Mouse (Mus musculus) embryo, embryonic 10.5 days (tissue): Measurements from ENCODE around the gene Zhx3.

ENCODE experiments used
- DNase-seq: peaks from one replicate; pipeline ENCODE4 v3.0.0-alpha.2; 2015; ENCODE audit warnings: low spot score

Gene Zhx3

DNA sequence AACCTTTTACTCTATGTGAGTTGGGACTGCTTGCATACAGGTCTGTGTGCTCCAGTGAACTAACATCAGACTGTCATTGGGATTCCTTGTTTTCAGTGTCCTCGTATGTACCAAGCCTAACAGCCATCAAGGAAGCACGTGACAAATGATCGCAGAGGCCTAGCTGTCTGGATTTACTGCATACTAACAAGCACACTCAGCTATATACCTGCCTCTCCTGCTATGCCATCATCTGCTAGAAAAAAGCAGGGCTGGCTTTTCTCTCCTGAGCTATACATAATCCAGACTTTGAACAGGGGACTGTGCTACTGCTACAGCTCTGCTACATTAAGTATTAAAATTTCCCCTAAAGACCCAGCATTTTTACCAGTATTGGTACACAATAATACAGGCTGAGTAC lies 70.5 kb downstream of the Zhx3 start:
- no peak for DNase-seq

GRCm38 (mm10) chr2:160800967-160801366 lies 71.8 kb downstream of the Zhx3 start:
- no peak for DNase-seq

DNA sequence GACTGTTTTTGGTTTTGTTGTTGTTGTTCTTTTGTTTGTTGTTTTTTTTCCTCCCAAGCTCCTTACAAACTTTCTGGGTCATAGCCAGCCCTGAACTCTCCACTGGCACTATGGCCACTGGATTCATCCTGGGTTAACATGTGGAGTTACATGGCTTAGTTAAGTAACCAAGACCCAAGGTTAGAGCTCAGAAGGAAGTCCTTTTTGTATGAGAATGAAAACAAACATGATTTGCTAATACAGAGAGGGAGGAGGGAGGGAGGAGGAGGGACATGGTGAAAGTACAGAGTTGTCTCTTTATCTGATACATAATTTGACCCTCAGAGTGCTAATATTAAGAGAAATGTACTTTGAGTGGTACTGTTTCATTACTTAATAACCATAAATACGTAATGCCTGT lies 74.6 kb downstream of the Zhx3 start:
- DNase-seq = no peak

DNA sequence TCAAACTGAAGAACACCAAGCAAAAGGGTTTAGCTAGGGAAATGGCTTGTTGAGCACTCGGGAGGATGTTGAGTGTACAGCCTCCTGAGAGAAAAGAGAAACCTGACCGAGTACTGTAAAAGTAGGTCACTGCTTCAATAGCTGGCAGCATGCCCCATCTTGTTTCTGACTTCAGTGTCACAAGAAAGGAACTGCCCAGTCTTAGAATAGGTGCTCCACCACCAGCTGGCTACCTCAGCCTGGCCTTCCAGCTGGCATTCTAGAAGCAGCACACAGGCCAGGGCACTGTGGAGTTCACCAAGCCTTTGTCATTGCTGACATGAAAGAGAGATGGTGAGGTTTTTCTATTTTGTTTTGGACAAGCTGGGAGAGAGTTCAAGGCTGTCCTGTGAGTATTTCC lies 75.8 kb downstream of the Zhx3 start:
- no peak for DNase-seq

GRCm38 (mm10) chr2:160793117-160793516 lies 79.7 kb downstream of the Zhx3 start:
- DNase-seq = no peak

DNA sequence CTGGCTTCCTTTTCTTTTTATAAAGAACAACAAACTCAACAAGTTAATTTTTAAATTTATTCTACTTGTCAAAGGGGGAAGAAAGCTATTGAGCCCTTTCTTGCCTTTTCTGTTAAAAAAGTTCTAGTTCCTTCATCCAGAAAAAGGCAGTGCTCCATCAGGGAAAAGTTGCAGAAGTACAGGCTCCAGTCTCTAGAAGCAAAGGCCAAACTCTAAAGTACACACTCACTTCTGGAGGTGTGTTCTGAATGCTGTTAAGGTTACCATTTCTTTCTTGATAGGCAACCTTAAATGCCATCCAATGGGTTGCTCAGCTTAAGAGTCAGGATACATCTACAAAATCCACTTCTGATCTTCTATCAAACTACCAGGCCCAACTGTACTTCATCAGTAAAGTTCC lies 83.1 kb downstream of the Zhx3 start:
- no peak for DNase-seq

- DNase-seq = no peak
These were observed 83.8 kb downstream of the Zhx3 start for GRCm38 (mm10) chr2:160789046-160789445.

DNA sequence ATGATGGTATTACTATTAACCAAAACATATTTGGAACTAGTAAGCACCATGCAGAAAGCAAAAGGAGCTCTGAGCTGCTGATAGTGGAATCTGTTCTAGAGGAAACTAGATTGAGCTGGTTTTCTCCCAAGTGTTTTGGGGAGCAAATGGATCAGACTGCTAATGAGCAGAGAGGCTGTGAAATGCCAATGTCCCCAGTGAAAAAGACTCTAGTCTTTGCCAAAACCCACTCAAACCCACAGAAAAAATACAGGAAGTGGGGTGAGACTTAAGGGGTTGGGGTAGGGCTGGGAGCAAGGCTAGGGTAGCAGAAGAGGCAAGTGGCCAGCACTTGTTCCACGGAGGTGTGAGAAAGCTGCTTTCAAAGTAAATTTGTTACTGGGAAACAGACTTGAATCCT lies 86.5 kb downstream of the Zhx3 start:
- DNase-seq = no peak

DNA sequence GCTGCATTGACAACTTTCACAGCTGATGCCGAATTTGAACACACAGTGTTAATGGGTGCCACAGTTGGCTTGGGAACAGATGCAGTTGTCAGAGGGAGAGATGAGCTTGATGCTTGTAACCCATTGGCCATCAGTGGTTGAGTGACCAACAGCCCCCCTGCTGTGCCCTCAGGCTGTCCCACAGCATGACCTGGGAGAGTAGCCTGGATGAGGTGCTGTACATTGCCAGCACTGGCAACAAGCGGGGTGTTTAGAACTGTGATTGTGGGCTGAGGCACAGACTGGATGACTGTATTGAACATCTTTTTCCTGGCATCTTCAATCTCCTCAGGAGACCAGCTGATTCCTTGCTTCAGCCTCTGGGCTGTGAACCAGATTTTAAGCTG lies 92.0 kb downstream of the Zhx3 start:
- no peak for DNase-seq

DNA sequence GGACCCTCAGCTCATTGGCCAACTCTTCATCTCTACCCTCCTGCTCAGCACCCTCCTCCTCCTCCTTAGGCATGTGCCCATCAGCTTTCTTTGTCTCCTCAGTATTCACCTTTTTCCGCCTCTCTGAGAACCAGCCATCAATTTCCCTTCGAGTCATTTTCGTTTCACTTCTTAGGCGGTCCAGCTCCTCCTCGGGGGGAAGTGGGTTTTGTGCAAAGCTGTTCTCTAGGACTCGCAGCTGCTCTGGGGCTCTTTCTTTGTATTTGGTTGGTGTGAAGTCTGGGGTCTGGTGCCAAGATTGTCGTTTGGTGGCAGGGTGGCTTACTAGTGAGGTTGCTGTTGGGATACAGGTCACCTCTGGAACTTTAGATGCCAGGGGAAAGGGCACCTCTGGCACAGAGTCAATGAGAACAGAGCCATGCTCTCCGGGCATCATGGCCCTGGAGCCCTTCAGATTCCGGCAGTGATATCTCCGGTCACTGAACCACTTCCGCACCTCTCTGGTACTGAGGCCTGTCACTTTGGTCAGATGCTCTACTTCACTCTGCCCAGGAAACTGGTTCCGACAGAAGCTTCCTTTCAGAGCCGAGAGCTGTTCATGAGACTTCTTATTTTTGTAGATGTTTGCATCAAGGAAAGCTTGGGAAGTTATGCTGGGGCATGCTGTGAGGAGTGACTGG lies 92.5 kb downstream of the Zhx3 start:
- no peak for DNase-seq

GRCm38 (mm10) chr2:160778034-160778433 lies 94.8 kb downstream of the Zhx3 start:
- DNase-seq = no peak

DNA sequence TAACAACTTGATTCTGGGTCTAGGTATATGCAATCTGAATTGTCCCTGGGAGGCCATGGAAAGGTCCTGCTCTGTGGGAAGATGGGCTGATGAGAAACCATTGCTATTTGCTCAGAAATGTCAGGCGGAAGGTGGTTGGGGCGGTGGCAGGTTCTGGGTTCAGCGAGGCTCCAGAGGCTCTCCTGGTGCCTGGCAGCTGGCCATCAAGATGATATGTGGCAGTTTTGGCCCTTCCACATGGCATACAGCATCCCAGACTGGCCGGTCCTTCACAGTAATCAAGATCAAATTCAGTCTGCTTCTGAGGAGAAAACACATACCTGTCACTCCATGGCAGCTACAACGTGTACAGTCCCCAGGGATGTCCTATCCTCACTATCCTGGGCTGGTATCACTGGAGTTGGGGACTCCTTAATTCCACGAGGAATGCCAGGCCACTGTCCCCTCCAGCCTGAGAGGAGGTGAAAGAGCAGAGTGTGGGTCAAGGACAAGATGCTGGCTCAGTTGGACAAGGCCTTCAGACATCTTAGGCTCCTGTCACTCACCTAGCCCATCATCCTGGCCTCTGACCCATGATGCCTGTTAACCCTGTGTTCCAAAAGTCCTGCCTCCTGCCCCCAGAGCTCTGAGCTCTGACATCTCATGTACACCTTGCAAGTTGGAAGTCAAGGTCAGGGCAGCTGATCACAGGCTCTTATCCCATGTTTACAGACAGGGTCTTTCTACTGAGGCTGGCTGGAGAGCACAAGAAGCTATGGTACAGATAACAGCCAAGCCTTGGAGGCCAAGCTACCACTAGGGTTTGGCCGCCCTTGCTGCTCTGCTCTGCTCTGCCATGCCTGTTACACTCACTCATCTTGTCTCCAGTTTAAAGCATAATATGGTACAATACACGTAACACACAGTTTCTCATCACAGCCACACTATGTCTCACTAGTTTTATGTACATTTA lies 101.2 kb downstream of the Zhx3 start:
- DNase-seq = no peak

DNA sequence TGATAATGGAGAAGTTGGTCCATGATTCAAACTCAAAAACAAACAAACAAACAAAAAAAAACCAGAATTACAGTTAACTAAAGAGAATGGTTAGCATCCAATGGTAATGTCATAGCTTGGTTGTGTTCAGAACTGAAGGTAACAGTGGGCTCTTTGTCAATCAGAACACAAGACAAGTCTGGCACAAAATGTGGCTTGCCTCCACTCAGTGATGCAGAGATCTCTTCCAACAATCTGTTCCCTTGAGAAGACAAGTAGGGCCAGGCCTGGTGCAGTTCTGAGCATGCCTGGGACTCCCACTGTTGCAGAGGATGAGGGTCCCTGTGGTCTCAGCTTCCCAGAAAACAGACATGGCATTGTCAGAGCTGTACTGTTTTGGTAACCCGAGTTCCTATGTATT lies 101.9 kb downstream of the Zhx3 start:
- no peak for DNase-seq

- no peak for DNase-seq
These were observed 102.4 kb downstream of the Zhx3 start for GRCm38 (mm10) chr2:160770409-160770808.

DNA sequence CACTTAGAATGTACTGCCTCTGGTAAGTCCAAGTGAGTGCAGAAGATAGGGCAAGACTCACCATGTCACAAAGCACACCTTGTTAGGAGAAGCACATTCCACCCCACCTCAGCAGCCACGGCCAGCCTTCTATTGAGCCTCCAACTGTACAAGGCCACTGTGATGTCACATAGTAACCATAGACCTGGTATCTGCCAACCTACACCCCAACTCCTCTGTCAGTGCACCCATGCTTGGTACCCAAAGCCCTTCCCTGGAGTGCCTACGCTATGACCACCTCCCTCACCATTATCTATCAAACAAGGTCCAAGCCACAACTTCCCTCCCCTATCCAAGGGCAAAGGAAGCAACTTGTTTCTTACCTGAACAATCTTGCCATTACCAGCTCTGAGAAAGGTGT lies 103.8 kb downstream of the Zhx3 start:
- DNase-seq = no peak

DNA sequence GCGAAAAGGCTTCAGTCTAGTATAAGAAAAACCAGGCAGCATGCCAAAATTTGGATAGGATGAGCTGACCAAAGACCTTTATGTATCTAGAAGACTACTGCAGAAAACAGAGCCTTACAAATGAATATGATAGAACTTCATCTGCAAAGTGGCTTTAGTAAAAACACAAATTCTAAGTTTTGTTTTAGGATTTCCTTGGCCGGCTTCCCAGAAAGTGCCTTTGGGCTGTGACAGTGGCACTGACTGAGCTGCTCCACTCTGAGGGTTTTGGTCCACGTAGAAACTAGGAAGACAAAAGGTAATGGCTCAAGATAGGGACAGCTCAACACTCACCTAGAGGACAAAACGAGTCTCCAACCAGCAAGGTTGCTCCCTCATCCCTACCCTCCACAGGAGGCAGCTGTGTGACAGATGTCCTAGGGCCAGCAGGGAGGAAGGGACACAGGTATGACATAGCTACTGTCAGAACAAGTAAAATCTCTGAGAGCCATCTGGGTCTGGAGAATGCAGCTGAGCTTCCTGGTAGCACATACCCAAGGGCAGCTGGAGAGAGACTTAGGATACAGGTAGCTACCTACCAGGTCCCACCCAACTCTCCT lies 104.6 kb downstream of the Zhx3 start:
- DNase-seq = no peak

DNA sequence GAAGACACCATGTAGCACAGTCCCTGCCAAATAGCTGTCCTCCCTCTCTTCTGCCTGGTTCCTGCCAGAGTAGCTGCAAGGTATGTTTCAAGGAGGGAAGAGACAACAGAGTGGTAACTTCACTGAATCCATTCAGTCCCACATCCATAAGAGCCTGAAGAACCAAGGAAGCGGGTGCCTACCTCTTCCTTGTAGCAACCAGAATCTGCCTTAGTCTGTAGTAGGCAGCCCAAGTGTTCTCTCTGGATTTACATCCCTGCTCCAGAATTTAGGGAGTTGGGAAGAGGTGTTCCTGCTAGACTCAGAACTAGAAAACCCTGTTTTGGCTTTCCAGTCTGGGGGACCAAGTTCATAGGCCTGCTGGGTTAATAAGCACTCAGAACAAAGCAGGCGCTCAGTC lies 105.6 kb downstream of the Zhx3 start:
- DNase-seq = no peak

DNA sequence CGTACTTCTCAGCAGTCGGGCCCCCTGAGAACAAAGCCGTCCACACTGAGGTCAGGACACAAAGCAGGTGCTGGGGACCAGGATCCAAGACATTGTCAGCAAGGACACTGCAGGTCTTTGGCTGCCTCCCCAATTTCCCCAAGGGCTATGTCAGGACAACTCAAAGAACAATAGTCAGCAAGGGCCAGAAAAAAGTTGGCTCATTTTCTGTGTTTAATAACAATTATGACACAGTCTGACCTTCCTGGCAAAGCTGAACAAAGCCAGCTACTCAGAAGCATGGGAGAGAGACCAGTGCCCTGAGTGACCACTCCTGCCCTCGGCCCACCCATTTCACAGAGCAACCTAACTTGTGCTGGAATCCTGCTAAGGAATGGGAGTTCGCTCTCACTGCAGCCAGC lies 106.4 kb downstream of the Zhx3 start:
- DNase-seq = no peak

DNA sequence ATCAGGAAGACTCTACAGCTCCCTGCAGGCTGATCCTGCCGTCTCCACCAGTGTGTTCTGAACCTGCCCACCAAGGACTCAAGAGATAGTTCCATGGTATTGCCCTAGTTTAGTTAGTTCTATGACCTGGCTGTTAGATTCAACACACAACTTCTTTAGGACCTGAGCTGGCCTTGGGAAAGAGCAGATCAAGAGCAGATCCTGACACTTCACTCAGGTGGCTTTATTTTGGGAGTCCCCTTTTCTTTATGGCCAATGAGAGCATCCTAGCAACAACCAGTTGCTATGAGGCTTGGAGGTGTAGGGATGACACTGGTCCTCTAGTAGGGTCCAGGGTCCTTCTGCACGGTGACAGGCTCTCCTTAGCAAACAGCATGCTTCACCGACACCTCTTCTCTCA lies 107.7 kb downstream of the Zhx3 start:
- DNase-seq = no peak

GRCm38 (mm10) chr2:160764386-160764785 lies 108.4 kb downstream of the Zhx3 start:
- DNase-seq = no peak

DNA sequence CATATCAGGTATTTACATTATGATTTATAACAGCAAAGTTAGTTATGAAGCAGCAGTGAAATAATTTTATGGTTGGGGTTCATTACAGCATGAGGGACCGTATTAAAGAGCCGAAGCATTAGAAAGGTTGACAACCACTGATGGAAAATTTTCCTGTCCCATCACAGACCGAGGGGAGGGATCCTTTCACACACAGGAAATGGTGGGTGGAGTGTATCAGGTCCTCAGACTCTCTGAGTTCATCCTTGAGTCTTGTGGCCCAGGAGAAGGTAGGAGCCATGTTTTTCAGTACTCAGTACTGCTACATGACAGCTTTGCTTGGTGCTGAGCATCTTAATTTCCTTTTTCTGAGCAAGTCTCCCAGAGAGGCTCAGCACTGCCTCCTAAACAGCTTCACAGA lies 109.0 kb downstream of the Zhx3 start:
- no peak for DNase-seq

DNA sequence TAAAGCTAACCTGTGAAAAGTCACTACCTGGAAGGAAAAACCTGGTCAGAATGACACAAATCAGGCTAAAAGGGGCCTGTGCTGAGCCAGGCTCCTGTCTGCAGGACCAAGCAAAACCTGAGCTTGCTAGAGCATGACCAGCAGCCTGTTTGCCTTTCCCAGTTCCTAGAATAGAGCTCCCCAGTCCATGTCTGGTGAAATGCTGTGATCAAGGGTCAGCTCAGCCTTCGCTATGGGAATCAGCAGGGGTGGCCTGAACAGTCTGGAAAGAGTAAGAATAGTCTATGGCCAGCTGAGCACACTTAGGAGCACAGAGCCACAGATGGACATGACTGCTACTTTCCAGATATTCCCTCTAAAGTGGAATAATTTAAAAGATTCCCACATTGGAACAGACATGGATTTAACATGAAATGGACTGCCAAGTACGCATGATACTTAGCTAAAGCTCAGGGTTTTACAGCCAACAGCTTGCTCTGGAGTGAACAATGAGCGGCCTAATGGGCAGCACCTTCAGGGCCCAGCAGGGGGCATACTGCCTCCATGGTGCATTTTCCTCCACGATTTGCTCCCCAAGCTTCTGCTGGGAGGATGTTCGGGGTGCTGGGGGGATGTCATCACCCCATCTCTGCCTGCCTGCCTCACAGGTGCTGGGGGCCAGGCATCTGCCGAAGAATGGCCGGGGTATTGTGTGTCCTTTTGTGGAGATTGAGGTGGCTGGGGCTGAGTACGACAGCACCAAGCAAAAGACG lies 112.2 kb downstream of the Zhx3 start:
- DNase-seq = peak; percentile 24
